Mouse (Mus musculus) hindbrain, embryonic 15.5 days (tissue): ENCODE data around the gene Clns1a. TPM values are rescaled to one million over a fixed set of nuclear protein-coding genes. Genes with fewer than 3 reads are reported as not detected.

ENCODE experiments used
- polyA plus RNA-seq: library from polyadenylated mRNA; unstranded; fragments of >200 nt; fragmentation: Nextera tagmentation; extraction: Ambion mirVana; gene quantifications from 2 replicates; pipeline ENCODE4 v1.2.1, GENCODE M21; 2015

The Clns1a gene
- polyA plus RNA-seq, 1 experiment from 2014 or later: 174 TPM

Other genes with a start within 250 kb of the Clns1a start
- 1.2 and 1.5 TPM in 2 replicates for gene Kctd14, start 245.3 kb upstream of the Clns1a start, polyA plus RNA-seq
- 41.4 and 42.5 TPM in 2 replicates for gene Ints4, start 215.7 kb upstream of the Clns1a start, polyA plus RNA-seq
- 53.0 and 59.2 TPM in 2 replicates for gene Aamdc, start 117.1 kb upstream of the Clns1a start, polyA plus RNA-seq
- 24.1 and 25.6 TPM in 2 replicates for gene Rsf1, start 116.7 kb upstream of the Clns1a start, polyA plus RNA-seq
- gene Aqp11, start 41.7 kb downstream of the Clns1a start, polyA plus RNA-seq: 19.4 and 22.1 TPM in 2 replicates
- gene Pak1, start 91.9 kb downstream of the Clns1a start, polyA plus RNA-seq: 130 and 141 TPM in 2 replicates
- gene Gdpd4, start 223.3 kb downstream of the Clns1a start, polyA plus RNA-seq: not detected in 2 replicates